Mouse (Mus musculus) lung, adult 18-20 months (tissue): Measurements from ENCODE around the gene Elovl3.
"Not testable (repeated sequence)": the region's sequence is repeated elsewhere in the genome, so short reads cannot be mapped to it uniquely, and the experiment has no call there.

ENCODE experiments used
- DNase-seq, 2 experiments: peaks; one replicate each; pipeline ENCODE4 v3.0.0; 2022; ENCODE audit warnings: mixed read lengths in 2 of 2

The Elovl3 gene

GRCm38 (mm10) chr19:46131694-46132525, at the start of gene Elovl3:
Gene Elovl3 (plus strand): TSS chr19:46131897.
- DNase-seq: peak; percentile 53 to 55

DNA sequence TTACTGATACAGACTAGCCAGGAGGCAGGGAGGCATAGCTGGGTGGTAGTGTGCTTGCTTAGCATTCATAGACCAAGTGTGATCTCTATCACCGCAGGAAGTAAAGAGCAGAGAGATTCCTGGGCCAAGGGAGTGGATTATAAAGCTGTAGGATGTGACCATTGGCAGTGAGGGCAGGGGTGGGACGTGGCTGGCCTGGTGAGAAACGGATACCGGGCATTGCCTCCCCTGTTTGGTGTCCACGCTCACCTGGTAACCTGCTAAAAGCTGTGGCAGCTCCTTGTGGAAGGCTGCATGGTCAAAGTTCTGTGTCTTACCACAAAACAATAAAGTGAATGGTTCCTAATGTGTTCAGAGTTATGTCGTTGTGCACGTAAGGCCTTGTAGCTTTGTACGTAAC, 46.5 kb upstream of the Elovl3 start:
- DNase-seq: no peak

GRCm38 (mm10) chr19:46086337-46086736, 45.4 kb upstream of the Elovl3 start:
- peak in 1 of 2 experiments; percentile 21 for DNase-seq

DNA sequence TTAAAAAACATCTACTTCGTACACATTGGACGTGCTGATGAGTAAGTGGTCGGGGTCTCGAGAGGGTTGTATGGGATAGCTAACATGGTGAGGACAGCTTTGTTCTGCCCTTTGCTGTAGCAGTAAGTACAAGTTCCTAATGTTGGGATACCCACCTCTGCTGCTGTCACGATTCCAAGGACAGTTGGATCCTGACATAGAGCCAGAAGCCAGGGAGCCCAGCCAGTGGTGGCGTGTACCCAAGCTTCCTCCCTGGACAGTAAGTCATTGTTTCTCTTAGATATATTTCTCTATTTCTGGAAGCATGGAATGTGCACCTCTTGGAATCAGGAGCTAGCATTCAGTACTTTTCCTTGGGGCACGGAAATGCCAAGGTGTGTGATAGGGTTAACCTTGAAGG, 43.8 kb upstream of the Elovl3 start:
- DNase-seq: no peak

- DNase-seq: no peak
Measured at GRCm38 (mm10) chr19:46091641-46092040, 40.1 kb upstream of the Elovl3 start.

- DNase-seq: no peak
Measured at GRCm38 (mm10) chr19:46094144-46094543, 37.6 kb upstream of the Elovl3 start.

DNA sequence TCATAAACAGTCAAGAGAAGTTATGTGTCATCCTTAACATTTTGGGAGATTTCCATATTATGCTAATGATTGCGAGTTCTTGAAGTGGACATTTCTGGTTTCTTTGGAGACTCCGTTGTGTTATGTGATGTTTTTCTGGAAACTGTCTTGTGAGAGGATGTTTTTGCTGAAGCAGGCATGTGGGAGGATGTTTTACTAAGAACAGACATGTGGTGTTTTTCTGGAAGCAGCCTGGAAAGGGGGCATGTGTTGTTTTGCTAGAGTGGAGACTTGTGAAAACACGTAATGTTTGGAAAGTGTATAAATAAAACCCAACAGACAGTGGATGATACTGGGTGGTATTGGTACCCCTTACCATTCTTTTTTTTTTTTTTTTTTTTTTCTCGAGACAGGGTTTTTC, 36.4 kb upstream of the Elovl3 start:
- DNase-seq: no peak

DNA sequence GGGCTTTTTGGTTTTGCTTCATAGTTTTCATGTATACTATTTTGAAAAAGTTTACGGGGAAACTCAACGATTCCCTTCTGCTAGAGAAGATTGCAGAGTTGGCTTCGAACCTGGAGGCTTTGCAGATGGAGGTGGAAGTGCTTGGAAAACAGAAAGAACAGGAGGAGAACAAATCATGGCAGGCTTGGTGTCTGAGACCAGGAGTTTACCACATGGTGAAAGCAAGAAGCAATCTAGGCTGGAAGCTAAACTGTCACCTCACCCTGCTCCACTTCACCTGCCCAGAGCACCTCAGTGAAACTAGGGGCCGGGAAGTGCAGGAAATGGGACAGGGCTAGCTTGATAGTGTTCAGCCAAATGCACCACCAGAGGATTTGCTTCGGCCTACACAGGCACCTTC, 35.3 kb upstream of the Elovl3 start:
- DNase-seq: no peak

DNA sequence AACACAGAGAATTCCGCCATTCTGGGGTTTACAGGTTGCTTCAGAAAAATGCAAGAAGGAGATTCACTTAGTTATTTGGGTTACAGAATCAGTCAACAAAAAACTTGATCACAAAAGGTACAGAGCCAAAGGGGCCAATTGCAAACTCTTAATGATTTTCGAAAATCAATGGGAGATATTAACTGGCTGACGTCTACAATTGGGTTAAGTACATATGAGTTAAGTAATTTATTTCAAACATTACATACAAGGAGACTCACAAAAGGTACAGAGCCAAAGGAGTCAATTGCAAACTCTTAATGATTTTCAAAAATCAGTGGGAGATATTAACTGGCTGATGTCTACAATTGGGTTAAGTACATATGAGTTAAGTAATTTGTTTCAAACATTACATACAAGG, 32.1 kb upstream of the Elovl3 start:
- DNase-seq: no peak

- no peak for DNase-seq
Measured at GRCm38 (mm10) chr19:46103437-46104186, 28.1 kb upstream of the Elovl3 start.

DNA sequence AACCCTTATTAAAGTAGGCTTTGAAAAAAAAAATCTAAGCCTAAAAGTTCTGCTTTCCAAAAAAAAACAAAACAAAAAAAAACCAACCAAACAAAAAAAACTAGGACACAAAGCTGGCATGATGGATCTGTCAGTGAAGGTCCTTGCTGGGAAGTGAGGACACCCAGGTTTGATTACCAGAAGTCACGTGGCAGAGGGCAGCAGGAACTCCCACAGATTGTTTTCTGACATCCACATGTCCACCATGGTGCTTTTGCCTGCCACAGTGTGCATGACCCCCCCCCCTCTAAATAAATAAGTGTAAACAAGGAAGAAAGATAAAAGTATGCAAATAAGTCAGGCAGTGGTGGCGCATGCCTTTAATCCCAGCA, 27.5 kb upstream of the Elovl3 start:
- no peak for DNase-seq

DNA sequence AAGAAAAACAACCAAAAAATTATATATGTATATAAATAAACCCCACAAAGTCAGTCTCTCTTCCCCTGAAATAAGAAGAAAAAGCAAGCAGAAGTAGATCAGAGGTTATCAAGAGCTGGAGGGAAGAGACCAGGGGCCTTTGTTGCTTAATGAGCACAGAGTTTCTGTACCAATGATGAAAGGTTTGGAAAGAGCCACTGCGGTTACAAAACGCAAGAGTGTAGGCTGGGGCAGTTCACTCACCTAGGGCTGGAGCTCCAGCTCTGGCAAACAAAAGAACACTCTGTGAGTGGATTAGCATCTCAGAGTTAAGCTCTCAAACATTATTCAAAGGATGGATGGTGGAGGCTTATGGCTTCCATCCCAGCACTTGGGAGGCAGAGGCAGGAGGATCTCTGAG, 21.5 kb upstream of the Elovl3 start:
- DNase-seq: no peak

- no peak for DNase-seq
Measured at GRCm38 (mm10) chr19:46110781-46111180, 20.9 kb upstream of the Elovl3 start.

DNA sequence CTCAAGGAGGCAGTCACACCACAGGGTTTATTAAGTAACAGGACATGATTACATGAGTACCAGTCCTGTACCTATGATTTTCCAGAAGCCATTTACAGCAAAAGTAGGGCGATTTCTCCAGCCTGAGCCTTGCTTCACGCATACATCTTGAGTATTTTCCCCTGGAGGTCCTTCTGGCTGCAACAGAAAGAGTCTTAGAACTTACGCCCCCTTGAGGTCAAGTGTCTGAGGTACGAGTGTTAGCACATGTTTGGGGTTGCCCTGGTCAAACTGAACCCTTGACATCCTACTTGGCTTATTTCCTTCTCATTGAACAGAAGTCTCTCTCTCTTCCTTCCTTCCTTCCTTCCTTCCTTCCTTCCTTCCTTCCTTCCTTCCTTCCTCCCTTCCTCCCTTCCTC, 17.1 kb upstream of the Elovl3 start:
- DNase-seq: no peak

DNA sequence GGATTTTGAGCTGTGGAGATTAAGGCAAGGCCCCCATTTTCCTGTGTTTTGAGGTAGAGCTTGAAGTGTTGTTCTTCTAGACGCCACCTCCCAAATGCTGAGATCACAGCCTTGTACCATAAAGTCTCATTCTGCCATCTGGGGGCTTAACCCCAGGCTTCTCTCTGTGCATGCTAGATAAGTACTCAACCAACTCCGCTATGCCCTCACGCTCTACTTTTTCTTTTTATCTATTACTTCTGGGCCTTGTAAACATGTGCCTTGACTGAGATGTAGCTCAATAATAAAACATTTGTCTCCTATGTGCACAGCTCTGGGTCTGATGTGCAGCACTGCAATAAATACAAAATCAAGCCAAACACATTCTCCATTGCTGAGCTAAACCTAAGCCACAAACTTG, 12.2 kb upstream of the Elovl3 start:
- no peak for DNase-seq

DNA sequence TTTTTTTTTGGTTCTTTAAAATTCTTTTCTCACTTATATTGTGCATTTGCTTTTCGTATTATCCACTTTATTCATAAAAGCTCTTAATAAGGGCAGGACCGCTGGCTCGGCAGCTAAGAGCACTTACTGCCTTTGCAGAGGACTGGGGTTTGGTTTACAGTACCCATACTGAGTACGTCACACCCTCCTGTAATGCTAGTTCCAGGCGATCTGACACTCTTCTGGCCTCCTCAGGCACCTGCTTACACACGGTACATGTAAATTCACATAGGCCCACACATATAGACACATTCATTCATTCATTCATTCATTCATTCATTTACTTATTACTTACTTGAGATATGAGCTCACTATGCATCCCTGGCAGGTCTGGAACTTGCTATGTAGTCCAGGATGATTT, 10.8 kb upstream of the Elovl3 start:
- DNase-seq: no peak

DNA sequence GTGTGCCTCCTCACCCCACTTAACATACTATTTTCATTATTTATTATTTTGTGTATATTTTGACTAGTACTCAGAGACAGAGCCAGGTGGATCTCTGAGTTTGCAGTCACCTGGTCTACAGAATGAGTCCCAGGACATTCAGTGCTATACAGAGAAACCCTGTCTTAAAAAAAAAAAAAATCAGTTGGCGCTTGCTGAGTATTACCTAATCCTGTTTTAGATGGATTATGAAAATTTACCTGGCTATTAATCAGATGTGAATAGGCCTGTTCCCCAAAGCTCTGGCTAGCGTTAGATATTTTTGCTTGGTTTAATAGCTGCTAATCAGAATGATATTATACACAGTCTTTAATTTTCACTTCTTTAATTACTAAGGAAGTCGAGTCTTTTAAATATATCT, 7.8 kb upstream of the Elovl3 start:
- no peak for DNase-seq

DNA sequence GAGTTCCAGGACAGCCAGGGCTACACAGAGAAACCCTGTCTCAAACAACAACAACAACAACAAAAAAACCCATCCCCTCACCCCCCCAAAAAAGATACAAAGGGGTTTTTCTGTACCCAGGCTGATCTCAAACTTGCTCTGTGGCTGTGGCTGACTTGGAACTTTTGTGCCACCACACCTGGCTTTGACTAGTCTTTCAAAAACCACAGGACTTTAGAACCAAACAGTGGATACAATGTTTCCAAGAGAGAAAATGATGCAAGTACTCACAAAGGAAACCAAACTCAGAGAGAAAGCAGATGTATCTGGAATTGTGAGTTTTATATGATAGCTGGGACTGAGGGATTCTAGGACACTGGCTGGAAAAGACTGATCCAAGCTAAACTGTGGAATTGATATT, 7.0 kb upstream of the Elovl3 start:
- no peak for DNase-seq

DNA sequence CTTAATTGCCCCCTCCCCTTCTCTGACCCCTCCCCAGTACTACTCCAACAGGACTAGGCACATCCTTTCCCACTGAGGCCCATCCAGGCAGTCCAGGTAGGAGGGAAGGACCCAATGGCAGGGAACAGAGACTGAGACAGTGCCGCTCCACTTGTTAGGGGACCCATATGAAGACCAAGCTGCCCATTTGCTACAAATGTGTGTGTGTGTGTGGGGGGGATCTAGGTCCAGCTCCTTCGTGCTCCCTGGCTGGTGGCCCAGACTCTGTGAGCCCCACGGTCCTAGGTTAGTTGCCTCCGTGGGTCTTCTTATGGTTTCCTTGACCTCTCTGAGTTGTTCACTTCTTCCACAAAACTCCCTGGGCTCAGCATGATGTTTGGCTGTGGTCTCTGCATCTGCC, 5.4 kb upstream of the Elovl3 start:
- DNase-seq: no peak

DNA sequence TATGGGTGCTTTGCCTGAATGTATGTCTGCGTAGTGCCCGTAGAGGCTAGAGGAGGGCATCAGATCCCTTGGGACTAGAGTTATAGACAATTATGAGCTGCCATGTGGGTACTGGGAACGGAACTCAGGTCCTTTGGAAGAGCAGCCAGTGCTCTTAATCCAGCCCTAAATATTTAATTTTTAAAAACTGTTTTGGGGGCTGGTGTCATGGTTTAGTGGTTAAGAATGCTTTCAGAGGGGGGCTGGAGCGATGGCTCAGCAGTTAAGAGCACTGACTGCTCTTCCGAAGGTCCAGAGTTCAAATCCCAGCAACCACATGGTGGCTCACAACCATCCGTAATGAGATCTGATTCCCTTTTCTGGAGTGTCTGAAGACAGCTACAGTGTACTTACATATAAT, 2.0 kb upstream of the Elovl3 start:
- not testable (repeated sequence) for DNase-seq

DNA sequence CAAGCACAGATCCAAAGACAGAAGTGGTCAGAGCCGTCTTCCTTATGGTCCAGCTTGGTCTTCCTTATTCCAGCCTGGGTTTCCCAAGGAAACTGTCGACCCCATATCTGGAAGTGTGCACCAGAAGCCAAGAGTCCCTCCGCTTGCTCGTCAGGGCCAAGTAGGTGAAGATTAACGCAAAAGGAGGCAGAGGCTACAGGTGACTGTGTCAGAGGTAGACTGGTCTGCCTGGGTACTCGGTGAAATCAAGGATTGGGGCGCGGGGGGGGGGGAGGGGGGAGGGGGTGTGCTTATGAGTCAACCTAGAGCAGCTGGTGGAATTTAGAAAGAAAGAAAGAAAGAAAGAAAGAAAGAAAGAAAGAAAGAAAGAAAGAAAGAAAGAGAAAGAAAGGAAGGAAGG, 414 bp upstream of the Elovl3 start:
- no peak for DNase-seq

DNA sequence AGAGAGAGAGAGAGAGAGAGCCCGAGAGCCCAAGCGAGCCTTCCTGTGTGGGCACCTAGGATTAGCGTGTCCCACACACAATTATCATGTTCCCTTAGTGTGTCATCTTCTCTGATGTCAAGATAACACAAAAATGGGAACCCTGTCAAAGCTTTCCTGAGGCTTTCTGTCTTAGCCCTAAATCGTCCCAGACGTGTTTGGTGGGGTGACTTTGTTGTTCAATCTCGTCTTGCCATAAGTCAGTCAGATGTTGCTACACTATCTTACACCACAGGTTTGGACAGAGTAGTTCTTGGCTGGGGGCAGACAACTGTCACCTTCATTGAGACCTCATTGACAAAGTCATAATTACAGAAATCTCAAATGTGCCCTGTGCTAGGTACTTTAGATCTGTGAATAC, 880 bp downstream of the Elovl3 start:
- no peak for DNase-seq

GRCm38 (mm10) chr19:46135297-46135696, 3.6 kb downstream of the Elovl3 start:
- DNase-seq: peak; percentile 86
